Mouse (Mus musculus) right cerebral cortex, postnatal 14 days (tissue): ENCODE measurements around the gene Sec22b.

ENCODE experiments used
- DNase-seq: peaks from one replicate; pipeline ENCODE4 v3.0.0; 2022

Gene Sec22b

GRCm38 (mm10) chr3:97900516-97901490 is at the start of gene Sec22b:
Sec22b (plus strand) TSS chr3:97901190.
- peak; percentile 84 for DNase-seq

GRCm38 (mm10) chr3:97851803-97852202 is 49.2 kb upstream of the Sec22b start:
- no peak for DNase-seq

DNA sequence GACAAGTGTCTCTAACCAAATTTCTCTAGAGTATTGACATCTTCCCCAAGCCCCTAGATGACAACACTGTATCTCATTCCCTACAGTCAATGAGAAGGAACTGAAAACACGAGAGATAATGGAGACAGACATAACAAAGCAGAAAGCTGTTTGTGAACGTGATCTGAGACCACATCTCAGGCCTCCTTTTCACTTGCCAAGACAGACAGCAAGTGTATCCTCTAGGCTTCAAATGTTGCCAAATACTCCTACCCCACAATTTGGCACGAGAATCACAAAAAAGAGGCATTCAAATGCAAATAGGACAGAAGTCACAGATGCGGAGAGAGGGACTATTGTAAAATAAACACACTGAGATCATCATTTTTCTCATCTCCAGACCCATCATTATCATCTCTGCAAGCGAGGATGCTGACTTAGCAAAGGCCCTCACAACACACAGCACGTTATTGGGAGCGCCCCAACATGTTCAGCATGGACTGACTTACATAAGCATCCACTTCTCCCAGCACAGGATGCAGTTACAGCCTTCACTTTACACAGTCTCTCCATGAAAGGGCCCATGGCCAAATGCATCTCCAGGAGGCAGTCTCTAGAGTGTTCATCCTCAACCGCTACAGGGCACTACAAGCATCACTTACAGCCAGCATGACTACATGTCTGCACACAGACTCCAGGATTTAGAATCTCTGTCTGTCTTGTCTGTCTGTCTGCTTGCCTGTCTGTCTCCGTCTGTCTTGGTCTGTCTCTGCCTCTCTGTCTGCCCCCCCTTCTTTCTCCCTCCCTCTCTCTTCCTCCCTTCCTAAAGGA is 46.2 kb upstream of the Sec22b start:
- DNase-seq = peak; percentile 20

GRCm38 (mm10) chr3:97859400-97859799 is 41.6 kb upstream of the Sec22b start:
- DNase-seq = no peak

GRCm38 (mm10) chr3:97860820-97861451 is 40.1 kb upstream of the Sec22b start:
- DNase-seq = no peak

DNA sequence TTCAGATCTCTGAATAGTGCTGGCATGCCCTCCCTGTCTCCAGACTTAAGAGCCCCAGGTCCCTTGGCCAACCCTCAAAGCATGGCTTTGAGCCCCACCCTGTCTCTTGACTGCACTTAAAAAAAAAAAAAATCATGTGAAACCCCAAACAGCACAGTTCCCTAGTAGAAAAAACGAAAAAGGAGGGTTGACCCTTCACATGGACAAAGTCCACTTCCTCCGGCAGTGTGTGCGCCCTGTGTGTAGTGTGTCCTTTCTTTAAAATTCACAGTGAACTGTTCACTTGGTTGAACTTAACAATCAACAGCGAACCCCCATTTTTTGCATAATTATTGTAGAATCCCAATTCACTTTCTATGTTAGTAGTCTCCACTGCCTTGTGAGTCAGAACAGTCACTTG is 34.3 kb upstream of the Sec22b start:
- no peak for DNase-seq

GRCm38 (mm10) chr3:97867221-97868023 is 33.6 kb upstream of the Sec22b start:
- peak; percentile 29 for DNase-seq

DNA sequence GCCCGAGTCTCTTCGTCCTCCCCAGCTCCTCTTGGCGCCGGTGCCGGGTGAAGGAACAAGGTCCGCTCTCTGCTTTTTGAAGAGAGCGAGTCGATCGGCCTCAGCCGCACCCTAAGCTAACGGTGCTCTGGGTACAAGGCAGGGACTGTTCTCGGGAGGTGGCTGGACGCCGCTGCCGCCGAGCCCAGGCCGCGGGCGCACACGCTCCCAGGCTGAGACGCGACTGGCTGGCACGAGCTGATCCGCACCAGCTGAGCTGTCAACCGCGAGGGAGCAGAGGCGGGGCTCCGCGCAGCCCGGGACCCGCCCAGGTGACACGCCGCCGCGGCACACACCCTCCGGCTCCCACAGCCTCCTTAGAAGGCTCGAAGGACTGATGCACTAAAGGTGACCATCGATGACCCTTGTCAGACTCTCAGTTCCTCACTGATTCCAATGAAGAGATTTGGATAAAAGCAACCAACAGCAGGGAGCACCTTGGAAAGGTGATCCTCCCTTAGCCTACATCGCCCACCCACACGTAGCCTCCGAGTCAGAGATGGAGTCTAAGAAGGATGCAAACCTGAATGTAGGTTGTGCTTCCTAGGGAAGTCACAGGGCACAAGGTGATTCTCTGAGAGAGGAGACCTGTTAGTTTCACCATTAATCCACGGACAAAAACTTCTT is 32.8 kb upstream of the Sec22b start:
- peak; percentile 75 for DNase-seq

DNA sequence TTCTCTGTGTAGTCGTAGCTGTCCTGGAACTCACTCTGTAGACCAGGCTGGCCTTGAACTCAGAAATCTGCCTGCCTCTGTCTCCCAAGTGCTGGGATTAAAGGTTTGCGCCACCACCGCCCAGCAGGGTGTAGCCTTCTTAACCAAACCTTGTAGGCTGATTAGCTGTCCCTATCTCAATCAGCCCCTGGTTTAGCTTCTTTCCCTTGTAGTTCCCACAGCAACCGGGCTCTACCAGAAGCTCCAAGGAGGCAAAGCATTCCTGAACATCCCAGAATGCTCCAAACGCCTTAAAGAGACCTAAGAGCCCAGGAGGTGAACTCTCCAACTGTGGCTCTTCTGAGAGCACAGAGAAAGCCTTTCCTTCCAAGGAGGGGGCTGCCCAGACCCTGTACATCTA is 32.3 kb upstream of the Sec22b start:
- DNase-seq = no peak

DNA sequence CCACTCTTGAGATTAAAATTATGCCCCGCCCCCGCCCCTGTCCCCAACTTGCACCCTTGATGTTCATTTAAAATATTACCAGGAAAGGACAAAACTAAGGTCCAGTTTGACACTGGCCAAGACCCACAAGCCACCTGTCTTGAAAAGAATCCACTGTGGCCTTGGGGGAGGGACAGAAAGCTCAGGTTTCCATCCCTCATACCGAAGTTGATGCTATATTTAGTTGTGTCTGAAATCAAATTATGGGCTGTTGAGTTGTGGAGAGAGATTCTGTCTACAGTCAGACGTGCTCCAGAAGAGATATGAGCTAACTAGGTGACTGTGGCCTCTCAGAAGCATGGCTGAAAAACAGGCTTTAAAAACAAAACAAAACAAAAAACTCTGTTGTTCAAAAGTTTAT is 31.3 kb upstream of the Sec22b start:
- no peak for DNase-seq

DNA sequence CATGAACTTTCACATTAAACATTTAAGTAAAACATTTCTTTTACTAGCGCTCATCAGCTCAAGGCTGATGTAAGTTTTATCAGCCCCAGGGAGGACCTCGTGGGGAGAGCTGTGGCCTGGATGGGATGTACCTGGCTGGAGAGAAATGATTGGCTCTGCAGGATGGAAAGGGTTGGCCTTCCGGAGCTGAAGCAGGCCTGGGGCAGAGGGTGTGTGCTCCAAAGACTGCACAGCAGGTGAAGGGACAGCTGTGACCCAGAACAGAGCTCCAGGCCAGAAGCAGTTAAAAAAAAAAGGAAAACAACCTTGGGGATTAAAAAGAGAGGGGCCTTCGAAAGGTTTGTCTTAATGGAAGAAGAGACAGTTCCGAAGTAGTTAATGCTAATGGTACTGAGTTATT is 26.2 kb upstream of the Sec22b start:
- no peak for DNase-seq

DNA sequence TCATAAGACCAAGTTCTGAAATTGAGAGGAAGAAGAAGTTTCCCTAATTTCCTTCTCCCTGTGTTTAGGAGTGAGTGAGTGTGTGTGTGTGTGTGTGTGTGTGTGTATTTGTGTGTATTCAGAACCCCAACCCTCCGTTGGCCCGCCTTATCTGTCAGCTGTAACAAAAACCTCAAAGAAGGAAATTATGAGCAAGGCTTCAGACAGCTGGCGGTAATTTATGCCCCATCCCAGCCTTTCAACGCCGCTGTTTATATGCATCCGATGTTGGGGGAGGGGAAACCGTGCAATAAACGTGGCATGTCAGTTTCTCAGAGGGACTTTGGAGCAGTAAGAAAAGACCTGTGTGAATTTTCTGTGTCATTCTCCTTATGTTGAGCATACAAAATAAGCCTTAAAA is 24.7 kb upstream of the Sec22b start:
- DNase-seq = no peak

DNA sequence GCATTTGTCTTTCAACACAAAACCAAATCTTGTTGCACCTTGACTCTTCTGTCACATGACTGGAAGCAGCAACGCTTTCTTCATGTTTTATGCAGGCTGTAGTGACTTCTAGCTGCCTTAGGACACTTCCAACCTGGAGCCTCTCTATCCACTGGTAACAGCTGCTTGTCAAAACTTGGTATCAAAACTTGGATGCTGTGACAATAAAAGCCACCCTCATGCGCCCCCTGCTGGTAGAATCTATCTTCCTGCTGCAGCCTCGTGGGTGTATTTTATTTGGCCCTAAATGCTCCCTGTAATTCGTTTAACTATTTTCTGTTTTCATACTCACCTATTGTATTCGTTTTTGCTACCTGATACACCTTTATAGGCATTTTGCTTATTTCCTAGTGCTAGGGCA is 21.8 kb upstream of the Sec22b start:
- peak; percentile 79 for DNase-seq

GRCm38 (mm10) chr3:97881576-97881975 is 19.4 kb upstream of the Sec22b start:
- no peak for DNase-seq

DNA sequence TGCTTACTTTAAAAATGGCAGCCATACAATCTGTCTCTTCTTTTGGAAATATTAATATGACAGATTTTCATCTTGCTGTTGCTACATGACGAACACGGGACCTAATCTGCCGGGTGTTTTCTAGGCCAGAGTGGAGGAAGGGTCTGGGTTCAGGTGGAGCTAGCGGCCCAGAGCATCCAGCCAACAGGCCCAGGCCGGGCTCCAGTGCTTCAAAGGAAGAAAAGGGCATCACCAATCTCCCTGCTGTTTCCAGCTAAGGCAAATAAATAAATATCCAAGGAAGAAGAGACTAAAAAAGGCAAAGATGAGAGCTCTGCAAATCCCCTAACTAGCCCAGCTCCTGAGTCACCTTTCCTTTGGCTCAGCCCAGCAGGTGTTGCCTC is 13.2 kb upstream of the Sec22b start:
- no peak for DNase-seq

DNA sequence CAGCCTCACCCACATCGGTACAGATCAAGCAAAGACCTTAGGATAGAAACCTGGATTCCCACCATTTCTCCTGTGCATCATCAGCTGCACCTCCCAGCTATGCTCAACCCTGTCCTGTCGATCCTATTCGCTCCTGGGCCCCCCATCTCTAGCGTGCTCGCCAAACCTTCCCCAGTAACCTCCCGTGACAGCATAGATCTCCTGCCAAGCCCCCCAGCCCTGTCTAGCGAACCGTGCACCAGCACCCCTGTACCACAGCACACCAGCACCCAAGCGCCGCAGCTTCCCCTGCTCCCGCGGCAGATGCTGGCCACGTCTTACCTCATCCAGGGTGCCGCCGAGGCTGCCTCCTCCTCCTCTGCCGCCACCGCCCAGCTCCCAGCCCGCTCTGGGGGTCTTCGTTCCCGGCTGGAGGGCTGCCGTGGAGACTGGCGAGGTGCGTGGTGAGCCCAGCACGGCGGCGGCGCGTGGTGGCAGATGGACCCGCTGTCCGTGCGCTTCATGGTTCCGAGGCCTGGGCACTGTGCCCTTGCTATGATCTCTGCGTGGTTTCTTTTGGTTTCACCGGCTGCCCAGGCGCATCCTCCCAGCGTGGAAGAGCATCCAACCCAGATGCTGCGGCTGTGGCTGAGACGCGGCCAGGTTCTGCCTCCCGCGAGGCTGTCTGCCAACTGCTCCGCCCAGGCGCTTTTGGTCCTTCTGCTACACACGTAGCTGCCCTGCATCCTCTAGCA is 12.7 kb upstream of the Sec22b start, which contains the start of gene Pde4dip:
Gene Pde4dip (minus strand): TSS at position 540 of the 734 bp plus-strand sequence.
- peak; percentile 74 for DNase-seq

DNA sequence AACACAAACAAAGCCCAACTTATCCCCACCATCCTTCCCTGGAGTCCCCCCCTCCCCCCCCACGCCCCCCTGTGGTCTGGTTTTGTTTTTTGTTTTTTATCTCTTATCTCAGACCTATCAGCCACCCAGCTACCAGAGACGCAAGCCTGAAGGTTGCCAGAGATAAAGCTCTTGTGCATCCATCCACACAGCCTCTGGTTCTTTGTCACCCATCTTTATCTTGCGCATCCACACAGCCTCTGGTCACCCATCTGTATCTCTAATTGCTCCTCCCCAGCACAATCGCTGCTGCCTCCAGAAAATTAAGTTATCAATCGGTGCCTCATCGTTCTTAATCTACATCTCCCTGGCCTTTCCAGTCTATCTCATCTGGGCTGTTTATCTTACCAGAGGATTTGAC is 10.8 kb upstream of the Sec22b start:
- no peak for DNase-seq

GRCm38 (mm10) chr3:97894695-97895094 is 6.3 kb upstream of the Sec22b start:
- DNase-seq = peak; percentile 15

GRCm38 (mm10) chr3:97898381-97898780 is 2.6 kb upstream of the Sec22b start:
- DNase-seq = no peak

DNA sequence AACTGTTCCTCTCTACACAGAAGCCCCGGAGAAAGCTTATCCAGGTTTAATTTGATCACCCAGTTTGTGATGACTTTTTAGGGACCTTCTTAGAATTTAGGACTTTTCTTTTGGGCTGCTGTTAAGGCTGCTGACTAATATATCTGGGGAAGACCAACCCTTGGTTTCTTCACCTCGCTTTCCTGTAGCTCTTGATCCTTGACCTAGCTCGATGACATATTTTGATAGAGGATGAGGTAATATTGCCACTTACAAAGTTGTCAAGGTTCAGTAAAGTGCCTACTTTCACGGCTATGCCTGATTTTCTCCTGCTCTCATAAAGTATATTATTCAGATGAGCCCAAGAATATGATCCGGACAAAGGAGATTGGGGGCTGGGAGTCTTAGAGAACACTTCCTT is 596 bp downstream of the Sec22b start:
- no peak for DNase-seq

- DNase-seq = no peak
These were observed 8.7 kb downstream of the Sec22b start for GRCm38 (mm10) chr3:97909737-97910136.
